ENCODE assay signal across 13 mouse cellular contexts in genomic region chr1:182424274-182424673, GRCm38 (mm10).
"Had no signal": no experiment of that assay in that cellular context is flagged by ENCODE, and none has a peak within 500 bp of the region (broad histone marks: within the 10 kb centered on the region; RNA-seq: fewer than 3 reads in every experiment).

No protein-coding gene starts in this region.

- H3K27ac ChIP-seq: left cerebral cortex, adult 2 months; limb, embryonic 10.5 days; liver, embryonic 13.5 days; lung, embryonic 15.5 days; neural tube, embryonic 12.5 days had no signal

- H3K36me3 ChIP-seq: liver, embryonic 13.5 days; lung, embryonic 15.5 days had no signal

- H3K4me2 ChIP-seq: liver, embryonic 13.5 days; lung, embryonic 15.5 days; neural tube, embryonic 12.5 days had no signal

- ATAC-seq: intestine, postnatal 0 days; liver, postnatal 0 days had no signal

- DNase-seq: kidney, adult 8-10 months; kidney, postnatal 4 days; liver, embryonic 13.5 days; liver, postnatal 0 days; lung, postnatal 14 days; midbrain, embryonic 14.5 days; thymus, adult 18-20 months; thymus, postnatal 25 days had no signal

- H3K27me3 ChIP-seq: liver, embryonic 13.5 days; lung, embryonic 15.5 days; neural tube, embryonic 12.5 days had no signal

- H3K4me3 ChIP-seq: left cerebral cortex, adult 2 months; limb, embryonic 10.5 days; liver, embryonic 13.5 days; lung, embryonic 15.5 days; neural tube, embryonic 12.5 days had no signal

- H3K9ac ChIP-seq: liver, embryonic 13.5 days; liver, postnatal 0 days; lung, embryonic 15.5 days; neural tube, embryonic 12.5 days had no signal

- H3K9me3 ChIP-seq: limb, embryonic 10.5 days; liver, embryonic 13.5 days; lung, embryonic 15.5 days; neural tube, embryonic 12.5 days had no signal
